Mouse (Mus musculus): ENCODE results near the gene Mrpl37.

The Mrpl37 gene

DNA sequence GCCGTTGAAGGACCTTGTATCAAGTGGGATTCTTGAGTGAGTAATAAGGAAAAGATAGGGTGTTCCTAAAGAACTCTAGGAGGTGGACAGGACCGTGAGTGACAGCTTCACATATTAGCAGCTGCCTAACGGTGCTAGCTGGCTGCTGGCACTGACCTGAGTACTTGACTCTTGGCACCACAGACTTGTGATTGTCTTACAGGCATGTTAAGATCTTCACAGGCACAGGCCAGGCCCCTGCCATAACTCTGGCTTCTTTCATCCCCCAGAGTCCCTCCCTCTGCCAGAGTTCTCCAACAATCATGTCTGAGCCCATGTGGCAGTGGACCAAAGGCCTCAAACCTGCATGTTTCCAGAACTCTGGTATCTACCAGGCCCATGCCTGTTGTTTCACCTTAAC is 48.1 kb downstream of the Mrpl37 start:
- no peak for DNase-seq (ENCODE audit: low spot score)

DNA sequence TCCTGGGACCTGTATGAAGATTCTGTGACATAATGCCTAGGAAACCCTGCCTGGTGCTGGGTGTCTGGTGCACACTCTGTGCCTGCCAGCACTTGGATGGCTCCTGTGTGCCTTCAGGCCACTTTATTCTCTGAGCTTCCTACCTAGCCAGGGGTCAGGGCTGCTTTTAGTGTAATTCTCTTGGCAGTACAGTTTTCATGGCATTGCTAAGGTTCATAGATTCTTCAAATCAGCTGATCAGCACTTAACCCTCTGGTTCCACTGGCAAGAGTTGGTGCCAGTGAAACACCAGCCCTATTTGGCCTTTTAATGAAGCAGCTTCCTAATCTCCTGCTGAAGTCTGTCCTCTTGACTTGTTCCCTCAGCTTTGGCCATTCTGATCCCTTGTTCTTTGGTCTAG is 49.4 kb downstream of the Mrpl37 start:
- no peak for DNase-seq (ENCODE audit: low spot score)

DNA sequence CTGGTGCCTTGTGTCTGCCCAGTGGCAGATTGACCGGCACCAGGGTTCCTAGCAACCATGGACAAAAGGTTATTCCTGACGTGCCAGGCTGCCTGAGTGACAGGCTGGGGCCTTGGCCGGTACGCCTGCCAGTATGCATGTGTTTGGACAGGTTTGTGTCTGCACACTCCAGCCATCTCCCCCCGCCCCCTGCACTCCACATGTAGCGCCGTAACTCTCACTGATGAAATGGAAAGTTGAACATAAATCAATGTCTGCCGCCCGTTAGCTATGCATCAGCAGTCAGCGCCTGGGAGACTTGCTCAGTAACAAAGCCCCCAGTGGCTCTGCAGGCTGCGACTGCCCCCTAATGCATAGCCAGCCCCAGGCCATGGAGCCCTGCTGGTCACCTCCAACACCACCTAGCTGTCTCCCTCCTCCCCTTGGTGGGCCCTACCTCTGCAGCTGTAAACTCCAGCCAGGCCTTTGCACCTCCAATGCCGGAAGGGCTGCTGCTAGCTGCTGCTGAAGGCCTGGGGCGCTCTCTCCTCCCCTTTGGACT is 50.6 kb downstream of the Mrpl37 start:
- DNase-seq (ENCODE audit: low spot score) = no peak

DNA sequence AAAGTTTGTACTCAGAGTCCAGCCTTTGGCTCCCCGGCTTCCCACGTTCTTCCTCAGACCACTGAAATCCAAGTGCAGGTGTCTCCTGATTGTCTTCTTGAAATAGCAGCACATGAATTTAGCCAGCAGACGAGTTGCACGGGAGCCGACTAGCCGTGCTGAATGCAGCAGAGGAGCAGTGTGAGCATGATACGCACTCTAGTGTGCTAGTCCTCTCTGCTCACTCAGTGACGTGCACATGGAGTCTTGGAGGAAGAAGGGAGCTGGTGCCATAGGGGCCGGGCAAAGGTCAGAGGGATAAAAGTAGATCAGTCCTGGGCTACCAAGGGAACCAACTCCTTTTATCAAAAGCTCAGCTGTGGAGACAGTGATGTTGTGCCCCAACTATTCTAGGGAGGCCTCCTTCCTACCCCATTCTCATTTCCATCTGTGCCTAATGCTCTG is 52.8 kb downstream of the Mrpl37 start:
- DNase-seq (ENCODE audit: low spot score) = no peak

DNA sequence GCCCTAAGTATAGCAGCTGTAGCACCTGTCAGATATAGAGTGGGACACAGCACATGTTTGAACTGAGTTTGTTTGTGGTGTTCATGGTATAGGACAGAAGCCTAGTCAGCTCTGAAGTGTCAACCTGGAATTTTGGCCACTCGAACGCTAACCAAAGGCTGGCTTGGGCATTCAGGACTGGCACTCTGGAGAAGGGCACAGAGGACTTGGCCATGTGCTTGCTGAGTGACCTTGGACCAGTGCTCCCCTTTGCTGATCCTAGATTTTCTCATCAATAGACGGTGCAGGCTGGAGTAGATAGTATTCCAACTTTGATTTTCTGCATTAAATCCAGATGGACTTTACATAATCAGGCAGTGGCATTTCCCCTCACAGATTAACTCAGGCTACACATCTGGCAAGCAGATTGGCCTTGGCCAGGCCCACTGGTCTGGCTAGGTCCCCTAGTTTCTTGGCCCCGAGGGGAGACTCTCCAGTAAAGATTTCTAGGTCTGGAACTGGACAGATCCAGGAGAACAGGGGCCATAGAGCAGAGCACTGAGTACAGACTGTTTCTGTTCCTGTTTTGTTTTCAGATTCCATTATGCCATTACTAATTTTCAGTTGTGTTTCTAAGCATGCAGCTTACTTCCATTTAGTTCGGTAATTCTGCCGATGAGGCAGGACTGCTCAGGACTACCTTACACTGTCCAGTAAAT is 53.4 kb downstream of the Mrpl37 start:
- no peak for DNase-seq (ENCODE audit: low spot score)

DNA sequence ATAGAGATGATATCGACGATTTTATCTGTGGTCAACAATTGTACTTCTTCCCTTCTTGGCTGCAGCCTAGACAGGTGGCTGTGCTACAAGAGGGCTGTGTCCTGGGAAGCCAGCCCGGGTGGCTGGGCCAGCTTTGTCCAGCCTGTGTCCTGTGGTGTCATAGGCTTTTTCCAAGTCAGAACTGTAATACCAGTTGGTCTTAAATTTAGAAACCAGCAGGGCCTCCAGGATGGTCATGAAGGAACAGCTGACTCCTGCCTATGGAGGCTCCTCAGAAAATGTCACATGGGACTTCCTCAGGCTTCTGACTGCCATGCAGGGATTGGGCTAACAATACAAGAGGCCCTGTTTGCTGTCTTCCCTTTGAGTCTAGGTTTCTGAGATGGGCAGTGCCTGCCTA is 54.1 kb downstream of the Mrpl37 start:
- DNase-seq (ENCODE audit: low spot score) = no peak

DNA sequence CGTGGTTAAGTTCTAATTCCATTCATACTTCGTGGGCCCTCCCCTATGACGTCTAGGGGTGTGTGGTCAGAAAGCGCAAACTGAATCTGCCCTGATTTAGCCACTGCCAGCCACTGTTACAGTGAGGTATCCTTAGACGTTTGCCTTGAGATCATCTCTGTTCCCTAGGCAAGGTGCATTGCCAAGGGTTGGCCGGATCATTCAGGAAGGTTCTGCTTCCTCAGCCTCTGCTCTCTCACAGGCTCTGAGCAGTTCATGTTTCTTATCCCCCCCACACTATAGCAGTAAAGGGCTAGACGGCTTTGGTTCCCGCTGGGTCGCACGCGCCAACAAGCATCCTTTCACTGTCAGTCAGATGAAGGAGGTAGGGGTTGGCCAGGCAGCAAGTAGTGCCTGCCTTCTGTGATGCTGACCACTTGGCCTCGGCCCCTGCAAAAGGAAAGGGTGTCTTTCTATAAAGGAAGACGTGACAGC is 54.6 kb downstream of the Mrpl37 start:
- DNase-seq (ENCODE audit: low spot score) = no peak

DNA sequence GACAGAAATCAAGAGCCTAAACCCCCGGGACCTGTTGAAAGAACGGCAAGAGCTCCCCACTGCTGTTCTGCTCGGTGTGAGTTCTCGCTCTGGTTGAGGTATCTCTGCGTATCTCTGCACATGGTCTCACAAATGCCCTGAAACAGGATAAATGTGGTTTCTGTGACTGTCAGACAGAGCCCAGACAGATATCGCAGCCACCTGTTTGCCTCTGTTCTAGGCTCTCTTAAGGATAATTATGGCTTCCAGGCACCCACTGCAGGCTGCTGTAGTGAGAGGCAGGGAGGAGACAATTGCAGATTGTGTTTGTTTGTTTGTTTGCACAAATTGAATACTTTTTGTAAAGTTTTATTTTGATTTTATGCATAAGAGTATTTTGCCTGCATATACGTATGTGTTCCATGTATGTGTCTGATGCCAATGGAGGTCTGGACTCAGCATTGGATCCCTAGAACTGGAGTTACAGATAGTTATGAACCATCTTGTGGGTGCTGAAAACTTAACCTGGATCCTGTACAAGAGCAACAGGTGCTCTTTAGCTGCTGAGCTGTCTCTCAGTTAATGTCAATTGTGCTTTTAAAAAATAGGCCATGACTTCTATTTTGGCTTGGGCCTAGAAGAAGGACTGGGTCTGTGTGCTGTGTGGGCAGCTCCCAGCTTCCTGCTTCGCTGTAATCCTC is 55.2 kb downstream of the Mrpl37 start:
- no peak for DNase-seq (ENCODE audit: low spot score)

DNA sequence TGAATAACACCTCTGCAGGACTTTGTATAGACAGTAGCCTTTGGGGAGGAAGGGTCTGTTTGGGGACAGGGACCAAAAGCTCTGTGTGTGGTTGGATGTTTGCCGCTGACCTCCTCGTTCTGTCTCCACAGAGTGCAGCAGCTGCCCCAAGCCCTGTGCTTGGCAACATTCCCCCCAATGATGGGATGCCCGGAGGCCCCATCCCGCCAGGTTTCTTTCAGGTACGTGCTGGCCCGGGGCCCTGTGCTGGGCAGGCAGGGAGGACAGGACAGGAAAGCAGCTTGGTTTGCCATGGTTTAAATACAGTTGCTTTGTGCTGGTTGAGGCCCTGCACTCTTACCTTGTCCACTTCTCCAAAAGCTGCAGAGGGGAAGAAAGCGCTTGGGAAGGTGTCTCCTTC is 57.1 kb downstream of the Mrpl37 start:
- DNase-seq (ENCODE audit: low spot score) = no peak

DNA sequence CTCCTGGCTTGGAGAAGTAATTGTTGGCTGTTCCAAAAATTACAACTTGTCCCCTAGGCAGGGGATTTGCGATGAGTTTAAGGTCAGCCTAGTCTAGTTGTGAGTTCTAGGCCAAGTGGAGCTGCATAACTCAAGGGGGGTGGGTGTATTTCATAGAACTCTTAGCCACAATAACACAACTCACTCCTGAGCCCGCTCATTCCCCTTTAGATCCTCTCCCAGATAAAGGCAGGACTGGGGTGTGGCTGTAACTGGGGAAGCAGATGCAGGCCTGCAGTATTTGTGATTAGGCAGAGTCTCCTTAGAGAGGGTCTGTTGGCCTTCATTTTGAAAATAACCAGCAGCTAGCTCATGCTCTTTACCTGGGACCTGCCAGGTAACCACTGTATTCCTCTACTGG is 58.5 kb downstream of the Mrpl37 start:
- no peak for DNase-seq (ENCODE audit: low spot score)

DNA sequence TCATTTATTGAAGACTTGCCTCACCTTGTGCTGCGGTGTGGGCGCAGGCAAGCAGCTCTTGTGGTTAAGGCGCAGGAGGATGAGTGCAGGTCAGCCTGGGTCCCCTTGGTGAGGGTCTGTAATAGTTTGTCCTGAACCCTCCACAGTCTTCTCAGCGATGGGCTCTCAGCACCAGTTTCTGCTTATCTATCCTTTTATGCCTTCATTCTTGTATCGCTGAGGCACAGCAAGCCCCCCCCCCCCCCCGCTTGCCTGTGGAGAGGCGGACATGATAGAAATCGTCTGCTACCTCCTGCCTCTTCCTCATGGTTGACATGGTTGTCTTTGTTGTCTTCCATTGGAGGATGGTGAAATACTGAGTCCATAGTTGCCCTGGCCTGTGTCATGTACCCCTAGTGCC is 59.3 kb downstream of the Mrpl37 start:
- DNase-seq (ENCODE audit: low spot score) = no peak

DNA sequence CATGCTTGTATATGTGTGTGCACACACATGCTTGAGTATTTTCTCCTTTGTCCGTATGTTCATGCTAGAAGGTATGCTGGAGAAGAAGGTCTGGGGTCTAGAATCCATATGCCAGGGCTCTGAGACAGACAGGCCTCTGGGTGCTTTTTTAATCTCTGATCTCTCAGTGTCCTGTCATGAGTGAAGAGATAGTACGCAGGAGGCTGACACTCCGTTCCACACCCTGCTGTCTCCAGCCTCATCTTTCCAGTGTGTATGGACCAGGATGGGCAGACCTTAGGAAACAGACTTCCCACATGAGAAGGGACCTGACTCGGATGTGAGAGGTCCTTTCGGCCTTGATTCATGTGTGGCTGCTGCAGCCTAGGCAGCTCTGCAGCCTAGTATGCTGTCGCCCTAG is 59.9 kb downstream of the Mrpl37 start:
- no peak for DNase-seq (ENCODE audit: low spot score)

DNA sequence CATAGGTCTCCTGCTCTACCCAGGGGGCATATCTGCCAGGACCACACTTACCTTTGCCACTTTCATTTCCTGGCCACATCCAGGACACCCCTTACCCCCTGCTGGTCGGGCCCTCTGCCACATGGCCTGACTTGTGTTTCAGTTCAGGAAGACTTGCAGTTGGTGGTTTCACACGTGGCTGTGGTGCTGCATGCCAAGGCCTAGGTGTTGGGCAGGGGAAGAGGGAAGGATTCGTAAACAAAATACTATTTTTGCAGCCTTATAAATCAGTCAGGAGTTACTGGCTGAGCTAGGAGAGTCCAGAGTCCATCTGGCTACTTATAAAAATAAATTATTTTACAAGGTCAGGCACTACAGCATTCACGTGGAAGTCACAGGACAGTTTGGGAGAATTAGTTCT is 60.4 kb downstream of the Mrpl37 start:
- DNase-seq (ENCODE audit: low spot score) = no peak

All from urinary bladder, postnatal 10 days (tissue).